Mouse (Mus musculus) activated CD4-positive, CD25-positive, alpha-beta regulatory T cell, adult 4 months (primary cell): ENCODE measurements around the gene Frmd4a. TPM values are rescaled to one million over a fixed set of nuclear protein-coding genes. Genes with fewer than 3 reads are reported as not detected.

ENCODE experiments used
- ATAC-seq: one replicate; pipeline ENCODE4 v1.8.0; 2017
- polyA plus RNA-seq, 2 experiments: library from polyadenylated mRNA; unstranded; fragments of 100-300 nt; shearing (Covaris generic); gene quantifications; one replicate each; pipeline ENCODE4 v1.2.1; 2017

Gene Frmd4a
- polyA plus RNA-seq, 2 experiments from 2014 or later: 0.61 to 1.2 TPM

DNA sequence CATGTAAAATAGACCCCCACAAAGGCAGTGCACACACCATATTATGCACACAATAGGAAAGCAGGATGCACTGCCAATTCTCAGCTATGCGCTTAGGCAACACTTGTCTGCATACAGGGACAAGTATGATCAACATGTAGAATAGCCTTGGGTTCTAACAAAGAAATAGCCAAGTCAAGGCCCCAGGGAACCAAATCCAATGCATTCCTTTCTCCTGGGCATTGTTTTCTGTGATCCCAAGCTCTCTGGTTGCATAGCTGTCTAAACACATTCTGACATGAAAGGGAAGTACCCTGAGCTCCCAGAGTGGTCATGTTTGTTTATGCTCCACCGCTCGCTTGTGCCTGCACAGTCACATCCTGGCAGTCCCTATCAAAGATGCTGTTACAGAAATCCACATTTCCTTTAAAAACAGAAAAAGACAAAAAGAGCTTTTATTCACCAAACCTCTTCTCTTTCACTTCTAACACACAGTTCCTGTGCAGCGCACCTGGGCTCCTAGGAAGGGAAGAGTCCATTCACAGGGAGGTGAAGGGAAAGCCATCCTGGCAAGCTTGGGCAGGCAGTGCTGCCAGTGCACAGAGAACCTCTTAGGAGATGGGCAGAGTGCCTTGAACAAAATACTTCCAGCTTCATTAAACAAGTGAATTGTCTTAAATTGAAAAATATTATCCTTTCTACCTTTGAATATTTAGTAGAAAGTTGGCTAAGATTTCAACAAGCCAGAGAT, 124.9 kb downstream of the Frmd4a start:
- no peak for ATAC-seq

DNA sequence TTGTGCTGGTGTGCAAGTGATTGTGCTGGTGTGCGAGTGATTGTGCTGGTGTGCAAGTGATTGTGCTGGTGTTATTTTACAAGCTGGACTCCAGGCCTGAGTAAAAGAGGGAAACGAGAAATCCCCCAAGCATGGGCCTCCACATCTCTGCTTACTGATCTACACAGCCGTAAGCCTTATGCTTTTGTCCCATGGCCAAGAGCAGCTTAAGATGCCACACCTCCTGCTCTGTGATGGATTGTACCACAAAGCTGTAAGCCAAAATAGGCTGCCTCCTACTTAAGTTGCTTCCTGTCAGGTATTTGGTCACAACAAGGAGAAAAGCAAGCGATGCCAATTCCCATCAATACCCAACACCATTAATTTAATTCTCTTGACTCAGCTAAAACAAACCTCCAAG, 126.9 kb downstream of the Frmd4a start:
- no peak for ATAC-seq

DNA sequence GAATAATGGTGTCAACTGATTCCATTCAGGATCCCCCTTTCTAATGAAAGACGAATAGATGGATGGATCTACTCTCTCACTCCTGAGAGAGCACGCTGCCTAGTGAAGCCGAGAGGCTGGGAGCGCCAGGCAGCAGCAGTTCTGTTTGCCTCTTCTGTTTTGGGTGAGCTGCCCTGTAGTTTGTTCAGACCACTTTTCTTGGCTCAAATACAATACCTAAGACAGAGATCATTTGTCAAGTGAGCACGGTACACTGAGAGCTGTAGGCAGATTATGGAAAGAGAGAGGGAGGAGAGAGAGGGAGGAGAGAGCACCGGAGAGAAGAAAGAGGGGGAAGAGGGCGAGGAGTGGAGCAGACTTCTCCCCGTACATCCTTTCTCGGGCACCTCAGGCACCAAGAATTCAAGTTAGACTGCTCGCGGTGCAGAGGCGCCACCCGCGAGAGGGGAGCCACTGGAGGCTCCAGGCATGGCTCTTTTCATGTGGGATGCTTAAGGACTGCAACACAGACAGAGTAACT, 135.1 kb downstream of the Frmd4a start:
- ATAC-seq: no peak

DNA sequence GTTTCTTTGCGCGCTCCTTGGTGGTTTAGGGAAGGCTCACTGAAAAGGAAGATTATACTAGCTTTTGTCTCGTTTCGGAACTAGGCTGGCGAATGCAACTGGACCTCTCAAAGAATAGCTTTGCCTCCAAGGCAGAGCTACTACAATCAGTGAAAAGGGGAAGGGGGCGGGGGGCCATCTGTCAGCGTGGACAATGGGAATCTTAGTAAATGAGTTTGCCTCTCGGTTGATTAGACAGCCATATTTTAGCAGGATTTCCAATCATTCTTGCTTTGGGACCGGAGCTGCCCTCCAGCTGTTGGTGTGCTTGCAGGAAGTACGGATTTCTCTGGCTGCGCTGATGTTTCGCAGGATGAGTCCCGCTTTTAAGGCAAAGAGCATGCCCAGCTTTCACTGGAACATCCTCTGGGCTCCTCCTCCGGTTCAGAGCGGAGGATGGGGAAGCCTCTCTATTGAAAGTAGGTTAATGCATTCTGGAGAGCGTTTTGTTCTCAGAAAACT, 135.7 kb downstream of the Frmd4a start:
- ATAC-seq: no peak

DNA sequence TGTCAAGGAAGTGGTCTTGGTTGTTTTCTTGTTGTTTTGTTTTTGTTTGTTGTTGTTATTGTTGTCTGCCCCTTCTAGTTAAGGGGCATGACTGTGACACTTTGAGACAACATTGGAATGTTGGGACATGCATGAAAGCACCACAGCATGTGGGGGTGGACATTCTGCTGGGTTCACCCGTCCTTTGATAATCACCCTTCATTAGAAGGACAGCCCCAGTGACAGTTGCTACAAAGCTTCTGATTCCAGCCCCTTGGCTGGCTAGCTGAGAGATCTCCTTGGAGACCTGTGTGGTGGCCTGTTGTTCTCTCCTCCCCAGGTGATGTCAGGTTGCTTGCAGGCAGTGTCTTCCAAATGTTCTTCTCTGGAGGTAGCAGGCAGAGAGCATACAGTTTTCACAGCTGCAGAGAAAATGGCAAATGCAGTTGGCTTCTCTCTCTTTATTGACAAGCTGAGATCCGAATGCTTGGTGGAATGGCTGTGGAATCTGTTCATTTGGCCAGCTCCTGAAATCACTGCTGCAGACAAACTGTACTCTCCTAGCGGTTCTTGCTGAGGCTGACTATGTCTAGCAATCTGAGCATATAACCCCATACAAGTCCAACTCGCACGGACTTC, 136.6 kb downstream of the Frmd4a start:
- ATAC-seq: no peak

DNA sequence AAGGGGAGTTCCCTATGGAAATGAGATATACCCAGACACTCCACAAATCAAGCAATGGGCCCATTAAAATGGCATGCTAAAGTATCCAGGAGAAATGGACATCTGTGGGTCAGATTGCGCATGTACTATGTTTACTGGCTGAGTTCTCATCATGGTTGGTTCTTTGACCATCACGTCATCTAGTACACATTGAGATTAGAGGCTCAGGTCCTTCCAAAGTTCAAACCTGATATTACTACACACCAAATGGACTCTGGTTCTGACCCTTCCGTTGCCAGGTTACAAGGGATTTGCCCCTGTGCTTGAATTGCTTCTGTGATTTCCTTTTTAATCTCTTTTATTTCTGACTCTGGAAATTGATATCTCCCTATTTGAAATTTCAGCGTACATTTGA, 137.1 kb downstream of the Frmd4a start:
- no peak for ATAC-seq

DNA sequence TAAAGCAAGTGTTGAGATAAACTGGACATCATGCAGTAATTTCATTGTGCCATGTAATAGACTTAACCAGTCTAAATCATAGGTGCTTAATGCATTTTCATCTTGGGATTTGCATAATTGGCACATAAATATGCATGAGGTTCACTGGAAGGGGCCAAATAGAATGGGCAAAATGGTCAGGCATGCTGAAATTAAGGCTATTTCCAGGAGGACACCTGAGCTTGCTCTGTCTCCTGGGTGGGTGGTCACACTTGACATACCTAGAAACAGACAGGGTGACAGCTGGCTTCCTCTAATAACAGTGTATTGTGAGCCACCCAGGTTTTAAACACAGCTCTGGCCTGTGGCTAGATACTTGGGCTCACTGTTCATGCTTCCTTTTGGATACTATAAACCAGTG, 137.9 kb downstream of the Frmd4a start:
- no peak for ATAC-seq

DNA sequence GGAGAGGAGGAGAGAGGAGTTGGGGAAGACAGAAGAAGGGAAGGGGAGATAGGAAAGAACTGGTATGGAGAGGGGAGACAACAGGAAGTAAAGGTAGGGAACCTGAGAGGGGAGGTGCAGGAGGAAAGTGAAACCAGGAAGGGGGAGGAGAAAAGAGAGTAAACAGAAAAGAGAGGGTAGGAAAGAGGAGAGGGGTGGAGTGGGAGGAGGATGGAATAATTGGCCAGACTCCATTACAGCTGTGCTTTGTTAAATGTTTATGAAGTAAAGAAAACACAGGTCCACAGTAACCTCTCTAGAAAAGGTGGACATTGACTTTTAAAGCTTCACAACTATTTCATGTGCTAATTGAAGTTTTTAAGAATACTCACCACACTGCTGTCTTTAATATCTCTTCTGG, 139.0 kb downstream of the Frmd4a start:
- no peak for ATAC-seq

DNA sequence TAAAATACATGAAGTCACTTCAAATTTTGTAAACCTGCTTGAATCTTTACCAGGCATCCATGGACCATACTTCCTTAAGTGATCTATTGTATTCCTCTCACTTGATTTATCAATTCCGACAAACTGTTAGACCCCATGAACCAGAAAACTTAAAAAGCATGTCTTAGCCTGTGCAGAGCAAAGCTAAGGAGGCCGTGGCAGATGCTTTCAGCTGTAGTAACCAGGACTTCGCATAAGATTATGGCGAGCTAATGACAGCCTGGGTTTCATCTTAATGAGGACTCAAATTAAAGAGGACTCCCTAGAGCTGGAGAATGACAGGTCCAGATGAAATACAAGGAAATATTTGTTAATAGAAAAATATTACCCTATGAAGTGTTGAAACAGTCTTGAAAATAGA, 139.9 kb downstream of the Frmd4a start:
- no peak for ATAC-seq

DNA sequence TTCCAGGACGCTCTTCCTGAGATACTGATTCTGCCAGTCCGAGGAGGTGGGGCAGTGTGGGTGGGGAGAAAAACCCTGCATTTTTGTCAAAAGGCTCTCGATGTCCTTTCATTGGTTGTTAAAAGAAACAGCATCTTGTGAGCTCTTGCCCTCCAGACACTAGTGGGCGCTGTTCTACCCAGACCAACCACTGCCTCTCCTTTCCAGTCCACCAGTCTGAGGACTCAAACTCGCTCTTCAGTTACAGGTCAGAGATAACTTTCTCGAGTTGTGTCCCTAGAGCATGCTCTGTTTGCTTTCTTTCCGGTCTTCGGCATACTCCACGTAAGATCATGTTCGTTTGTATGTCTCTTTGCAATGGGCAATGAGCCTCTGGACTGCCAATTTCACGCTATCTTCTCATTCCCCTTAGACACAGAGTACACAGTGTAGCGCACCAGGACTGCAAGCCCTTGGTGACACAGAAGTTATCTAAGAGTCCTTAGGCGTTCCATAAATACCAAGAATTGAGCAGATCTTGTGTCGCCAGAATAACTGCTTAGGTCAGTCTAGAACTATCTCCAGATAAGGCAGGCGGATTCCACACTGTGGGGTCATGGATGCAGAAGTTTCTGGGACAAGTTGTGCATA, 142.2 kb downstream of the Frmd4a start:
- ATAC-seq: no peak

DNA sequence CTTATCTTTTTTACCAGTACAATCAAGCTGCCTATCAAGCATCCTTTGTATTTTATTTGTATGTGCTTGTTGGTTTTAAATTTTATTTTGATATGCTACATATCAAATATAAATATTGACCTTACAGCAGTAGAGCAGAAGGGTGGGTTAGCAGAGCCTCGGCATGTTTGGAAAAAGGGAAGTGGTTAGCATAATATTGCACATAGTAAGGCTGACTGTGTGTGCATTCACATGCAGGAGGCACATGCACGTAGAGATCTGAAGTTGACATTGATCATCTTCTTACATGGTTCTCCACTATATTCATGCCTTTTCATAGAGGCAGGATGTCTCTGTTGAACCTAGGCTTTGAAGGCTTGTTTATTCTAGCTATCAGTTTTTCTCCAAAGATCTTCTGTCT, 148.7 kb downstream of the Frmd4a start:
- ATAC-seq: no peak

DNA sequence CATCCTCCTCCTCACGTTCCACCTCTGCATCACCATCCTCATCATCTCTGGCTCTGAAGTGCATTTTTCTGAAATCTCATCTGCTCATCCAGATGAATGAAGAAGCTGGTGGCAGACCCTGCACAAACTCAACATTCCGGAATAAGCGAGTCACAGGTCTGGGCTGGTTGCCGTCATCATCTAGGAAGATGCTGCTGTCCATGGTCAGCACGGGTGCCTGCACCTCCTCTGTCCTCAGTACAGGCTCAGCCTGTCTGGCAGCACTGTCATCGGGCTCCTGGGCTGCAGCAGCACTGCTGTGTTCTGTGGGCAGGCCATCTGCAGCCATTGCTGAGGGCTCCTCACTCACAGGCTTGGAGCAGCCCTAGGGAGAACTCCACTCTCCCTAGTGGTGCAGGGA, 149.6 kb downstream of the Frmd4a start:
- no peak for ATAC-seq

DNA sequence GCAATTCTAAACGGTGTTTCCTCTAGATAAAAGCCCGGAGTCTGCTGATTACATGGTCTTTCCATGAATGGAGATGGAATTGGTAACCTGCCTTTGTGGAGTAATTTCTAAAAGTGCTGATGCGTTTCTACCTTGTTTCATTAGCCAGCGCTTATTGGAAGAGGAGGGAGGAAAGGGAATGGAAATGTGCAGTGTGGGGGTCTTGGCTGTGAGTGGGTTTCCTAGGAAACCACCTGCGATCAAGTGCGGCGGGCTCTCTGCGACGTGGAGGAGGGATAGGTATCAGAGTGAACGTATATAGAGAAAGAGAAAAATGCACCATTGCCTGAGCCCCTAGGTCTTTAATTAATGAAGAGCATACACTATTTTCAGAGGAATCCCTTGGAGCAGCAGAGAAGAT, 152.2 kb downstream of the Frmd4a start:
- ATAC-seq: no peak

DNA sequence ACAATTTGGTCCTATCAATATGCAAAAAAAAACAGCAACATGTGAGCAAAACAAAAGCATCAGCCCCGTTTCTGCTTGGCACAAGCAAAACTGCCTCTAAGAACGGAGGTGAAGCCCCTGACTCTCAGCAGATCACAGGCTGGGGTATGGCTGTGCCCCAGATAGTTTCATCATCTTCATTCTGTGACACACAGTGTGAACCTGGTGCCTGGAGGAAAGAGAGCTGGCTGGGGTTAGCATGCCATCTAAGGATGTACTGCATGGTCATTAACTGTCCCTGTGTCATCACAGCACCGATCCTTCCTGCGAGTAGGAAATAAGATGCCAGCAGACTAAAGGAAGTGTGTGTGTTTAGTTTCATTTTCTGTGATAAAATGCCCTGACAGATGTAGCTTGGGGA, 152.7 kb downstream of the Frmd4a start:
- no peak for ATAC-seq

DNA sequence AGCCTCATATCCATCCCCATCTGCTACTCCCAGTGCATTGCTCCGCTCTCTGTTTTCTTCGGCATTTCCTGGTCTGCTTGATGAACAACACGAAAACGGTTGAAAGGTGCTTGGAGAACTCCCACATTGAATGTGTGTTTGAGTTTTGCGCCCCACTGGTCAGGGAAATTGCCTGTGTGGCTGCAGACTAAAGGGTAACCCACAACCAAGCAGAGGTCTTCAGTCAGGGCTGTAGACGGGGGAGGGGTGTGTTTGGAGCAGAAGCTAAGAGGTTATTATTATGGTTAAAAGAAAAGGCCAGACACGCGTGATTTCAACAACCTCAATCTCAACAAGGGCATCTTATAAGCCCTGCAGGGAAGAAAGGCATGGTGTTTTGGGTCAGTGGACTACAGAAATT, 167.5 kb downstream of the Frmd4a start:
- ATAC-seq: no peak

DNA sequence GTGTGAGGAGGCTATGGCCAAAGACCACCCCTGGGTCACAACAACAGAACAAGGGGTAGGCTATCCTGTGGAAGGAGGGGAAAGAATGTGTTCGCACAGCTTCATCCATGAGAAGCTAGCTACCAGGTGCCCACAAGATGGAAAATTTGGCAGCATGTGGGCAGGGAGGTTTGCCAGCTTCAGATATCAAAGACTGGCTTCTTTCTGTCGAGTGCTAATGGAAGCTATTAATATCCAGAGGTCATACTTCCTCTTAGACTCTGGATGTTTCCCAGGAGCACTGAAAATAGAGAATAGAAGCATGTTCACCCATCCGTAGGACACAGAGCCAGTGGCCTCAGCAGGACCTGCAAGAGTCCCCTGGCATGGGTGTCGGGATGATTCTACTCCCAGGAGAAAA, 170.0 kb downstream of the Frmd4a start:
- no peak for ATAC-seq

DNA sequence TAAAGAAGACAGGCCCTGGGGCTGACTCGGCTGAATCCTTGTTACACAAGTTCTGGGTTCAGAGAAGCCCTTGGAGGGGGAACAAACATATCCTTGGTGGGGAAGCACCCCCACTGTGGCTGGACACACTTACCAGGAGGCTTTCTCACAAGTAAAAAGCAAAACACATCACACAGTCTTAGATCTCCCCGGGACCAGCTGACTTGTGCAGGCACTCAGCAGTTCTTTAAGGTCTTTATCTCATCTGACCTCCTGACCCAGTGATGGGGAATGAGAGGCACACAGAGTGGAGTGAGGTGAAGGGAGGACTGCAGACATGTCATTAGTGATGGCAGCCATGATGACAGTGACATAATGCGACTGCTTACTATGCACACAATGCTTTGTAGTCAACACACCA, 170.8 kb downstream of the Frmd4a start:
- ATAC-seq: no peak

DNA sequence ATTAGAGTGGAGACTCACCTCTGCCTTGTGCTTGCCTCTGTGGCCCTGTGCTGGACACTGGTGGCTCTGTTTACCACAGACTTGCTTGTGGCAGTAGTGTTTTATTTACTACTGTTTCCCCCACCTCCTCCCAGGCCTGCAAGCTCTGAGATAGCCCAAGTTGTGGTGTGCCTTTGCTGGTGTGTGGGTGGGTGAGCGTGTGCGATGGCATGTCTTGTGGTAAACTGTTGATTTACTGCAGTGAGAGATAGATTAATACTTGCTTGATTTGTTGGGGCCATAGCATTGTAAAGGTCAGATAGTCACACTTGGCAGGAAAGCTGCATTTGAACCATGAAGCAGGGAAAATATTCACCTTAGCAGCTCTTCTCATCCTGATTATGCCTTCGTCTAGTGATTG, 172.8 kb downstream of the Frmd4a start:
- no peak for ATAC-seq

DNA sequence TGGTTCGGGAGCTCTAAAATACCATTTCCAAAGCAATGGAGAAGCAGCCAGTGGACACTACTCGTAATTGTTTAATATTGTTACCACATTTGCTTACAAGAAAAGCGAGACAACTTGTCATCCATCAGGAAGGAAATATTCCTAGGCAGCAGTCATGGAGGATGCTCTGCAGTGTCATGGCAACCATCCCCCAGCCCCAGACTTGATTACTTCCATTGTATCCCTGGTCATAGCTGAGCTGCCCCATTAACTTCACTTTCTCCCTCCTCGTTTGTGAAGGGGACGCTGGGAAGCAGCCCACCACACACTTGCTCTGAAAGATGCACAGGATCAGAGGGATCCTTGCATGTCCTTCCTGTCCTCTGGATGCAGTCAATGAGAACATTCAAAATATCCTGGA, 173.5 kb downstream of the Frmd4a start:
- ATAC-seq: no peak

DNA sequence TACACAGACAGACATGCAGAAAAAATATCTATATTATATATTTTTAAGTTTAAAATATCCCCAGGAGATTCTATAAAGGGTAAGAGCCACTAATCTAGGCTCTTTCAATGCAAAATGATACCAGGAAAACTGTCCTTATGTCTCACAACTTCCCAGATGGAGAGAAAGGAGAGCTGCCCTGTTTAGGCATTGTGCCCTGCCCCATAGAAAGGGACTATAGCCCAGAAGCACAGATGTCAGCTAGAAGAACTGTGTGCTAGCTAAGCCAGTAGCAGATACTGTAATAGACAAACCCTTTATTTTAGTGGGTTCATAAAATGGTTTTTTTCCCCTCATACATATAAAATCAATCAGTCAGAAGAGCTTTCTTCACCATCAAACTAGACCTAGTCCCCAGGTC, 175.7 kb downstream of the Frmd4a start:
- ATAC-seq: no peak

DNA sequence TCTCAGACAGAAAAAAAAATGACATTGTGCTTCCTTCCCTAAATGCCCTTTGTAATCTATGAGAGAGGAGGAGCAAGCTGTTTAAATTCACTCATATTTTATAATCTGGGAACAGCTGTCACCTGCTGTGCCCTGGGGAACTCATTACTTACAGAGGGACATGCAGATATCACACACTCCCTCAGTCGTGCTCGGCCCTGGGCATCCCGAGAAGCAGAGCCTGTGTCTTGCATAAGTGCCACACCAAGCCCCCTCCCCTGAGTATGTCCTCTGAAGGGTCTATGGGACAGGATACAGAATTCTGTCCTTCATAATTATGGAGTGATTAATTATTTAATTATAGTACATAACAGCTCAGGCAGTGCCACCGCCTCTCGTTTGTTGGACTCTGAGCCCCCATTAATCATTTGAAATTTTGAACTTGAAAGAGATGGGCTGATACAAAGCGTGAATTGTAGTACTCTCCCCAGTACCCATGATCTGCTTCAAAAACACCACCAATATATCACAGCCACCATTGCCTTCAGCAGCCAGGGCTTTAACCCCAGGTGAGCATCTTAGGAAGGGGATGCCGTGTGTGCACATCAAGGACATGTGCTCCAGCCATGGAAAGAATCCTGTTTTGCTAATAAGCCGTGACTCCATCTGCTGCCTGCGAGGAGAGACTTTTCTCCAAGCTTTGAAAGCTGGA, 177.0 kb downstream of the Frmd4a start:
- no peak for ATAC-seq

DNA sequence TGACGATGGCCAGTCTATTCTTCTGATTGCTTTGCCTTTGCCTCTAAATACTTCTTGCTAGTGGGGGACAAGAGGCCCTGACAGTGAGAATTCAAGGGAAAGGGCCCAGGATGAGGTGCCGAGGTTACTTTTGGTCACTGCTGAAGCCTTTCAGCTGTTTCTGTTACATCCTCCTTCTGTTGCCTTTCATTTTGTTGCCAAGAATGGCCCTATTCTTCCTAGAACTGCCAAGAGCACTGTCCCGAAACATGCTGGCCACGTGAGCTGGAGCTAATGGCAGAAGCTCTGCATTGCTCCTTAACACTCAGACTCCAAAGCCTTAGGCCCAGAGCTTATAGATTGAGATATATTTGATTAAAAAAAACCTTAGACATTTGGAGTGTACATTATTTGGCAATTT, 178.5 kb downstream of the Frmd4a start:
- ATAC-seq: no peak

DNA sequence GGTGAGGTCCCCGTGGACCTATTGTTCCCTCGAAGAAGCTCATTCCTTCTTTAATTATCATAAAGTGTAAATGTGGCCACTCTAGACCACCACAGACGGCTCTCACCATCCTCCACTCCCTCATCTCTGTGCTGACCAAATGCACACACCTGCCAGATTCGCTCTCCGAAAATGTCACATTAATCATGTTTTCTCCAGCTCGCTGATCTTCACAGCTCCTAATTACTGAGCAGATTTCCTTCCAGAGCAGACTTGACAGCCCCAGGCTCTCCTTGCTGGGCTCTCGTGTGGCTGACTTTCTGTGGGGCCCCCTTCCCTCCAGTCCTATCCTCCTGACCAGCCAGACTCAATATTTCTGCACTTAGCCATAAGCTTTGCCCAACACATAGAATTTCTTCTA, 191.7 kb downstream of the Frmd4a start:
- no peak for ATAC-seq

DNA sequence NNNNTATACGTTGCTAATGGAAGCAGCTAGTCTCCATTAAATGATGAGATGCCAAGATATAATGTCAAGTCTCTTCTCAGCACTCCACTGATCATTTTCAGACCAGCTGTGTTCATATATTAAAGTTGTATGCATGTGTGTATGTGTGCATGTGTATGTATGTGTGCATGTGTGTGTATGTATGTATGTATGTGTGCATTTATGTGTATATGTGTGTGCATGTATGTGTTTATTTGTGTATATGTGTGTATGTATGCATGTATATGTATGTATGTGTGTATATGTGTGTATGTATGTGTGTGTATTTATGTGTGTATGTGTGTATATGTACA, 204.9 kb downstream of the Frmd4a start:
- no peak for ATAC-seq
